ENCODE assay signal across 8 mouse cellular contexts in genomic region chr5:21644891-21645438, GRCm38 (mm10). TPM values are rescaled to one million over a fixed set of nuclear protein-coding genes. Genes with fewer than 3 reads are reported as not detected.
A peak's percentile ranks its signal among the peaks of the same experiment; 100 is the strongest.
DNase-seq lines count a peak whose midpoint lies in the region; ATAC-seq lines count a peak whose summit lies in the region.

No protein-coding gene starts in this region.

- no peak for ATAC-seq in erythroblast, adult 5-6 weeks (replicated peaks; ENCODE audit: low FRiP score, poor library complexity, severe bottlenecking)
- ATAC-seq in CD4-positive, CD25-positive, alpha-beta regulatory T cell, adult 4 months: peak; percentile 6
- ATAC-seq in forebrain, embryonic 14.5 days: peak; percentile 10
- ATAC-seq in liver, embryonic 15.5 days (ENCODE audit: insufficient read depth): no peak

- H3K9me3 ChIP-seq in erythroblast, embryonic 14.5 days (ENCODE audit: control insufficient read depth, low read length): no peaks in the 10 kb centered on the region
- no peaks in the 10 kb centered on the region for H3K9me3 ChIP-seq in forebrain, embryonic 14.5 days (replicated peaks; ENCODE audit: control insufficient read depth, low read length)
- no peaks in the 10 kb centered on the region for H3K9me3 ChIP-seq in liver, embryonic 15.5 days (replicated peaks)

- no peak for DNase-seq in forebrain, embryonic 14.5 days (ENCODE audit: low spot score)
- peak; percentile 21 for DNase-seq in testis, postnatal 14 days (ENCODE audit: low spot score)
- no peak for DNase-seq in left cerebral cortex, adult 18-20 months (ENCODE audit: low spot score in 2 of 2)
- DNase-seq in cerebellum, adult 18-20 months: no peak

- peak overlapping the region; percentile 49; the same call in 1 of the 2 replicates for H3K27ac ChIP-seq in forebrain, embryonic 14.5 days (ENCODE audit: low read depth, low read length)
- no peak overlapping the region for H3K27ac ChIP-seq in liver, embryonic 15.5 days (replicated peaks)

- H3K4me1 ChIP-seq in erythroblast, embryonic 14.5 days (ENCODE audit: control insufficient read depth): peaks cover 19% of the 10 kb centered on the region
- H3K4me1 ChIP-seq in forebrain, embryonic 14.5 days (ENCODE audit: control insufficient read depth, insufficient read depth, low read length): peaks cover 9% of the 10 kb centered on the region
- H3K4me1 ChIP-seq in liver, embryonic 15.5 days (replicated peaks): peaks cover 24% of the 10 kb centered on the region

- H3K4me3 ChIP-seq in erythroblast, embryonic 14.5 days (replicated peaks): peak overlapping the region; percentile 80
- H3K4me3 ChIP-seq in forebrain, embryonic 14.5 days (ENCODE audit: low read depth, low read length): peak overlapping the region; percentile 82
- H3K4me3 ChIP-seq in liver, embryonic 15.5 days (replicated peaks): peak overlapping the region; percentile 73

- peak overlapping the region; percentile 83 for H3K4me2 ChIP-seq in forebrain, embryonic 14.5 days (ENCODE audit: low read length)
- peak overlapping the region; percentile 97 for H3K4me2 ChIP-seq in liver, embryonic 15.5 days

- peak overlapping the region; percentile 44; the same call in 1 of the 2 replicates for H3K9ac ChIP-seq in forebrain, embryonic 14.5 days (ENCODE audit: low read length)
- no peak overlapping the region for H3K9ac ChIP-seq in liver, embryonic 15.5 days

- H3K36me3 ChIP-seq in erythroblast, embryonic 14.5 days (ENCODE audit: control insufficient read depth): peaks cover 14% of the 10 kb centered on the region
- H3K36me3 ChIP-seq in forebrain, embryonic 14.5 days (ENCODE audit: control insufficient read depth, insufficient read depth, low read length): peaks cover 20% of the 10 kb centered on the region
- H3K36me3 ChIP-seq in liver, embryonic 15.5 days (replicated peaks): peaks cover 14% of the 10 kb centered on the region

- H3K27me3 ChIP-seq in erythroblast, embryonic 14.5 days (ENCODE audit: control insufficient read depth): peaks cover 30% of the 10 kb centered on the region
- H3K27me3 ChIP-seq in forebrain, embryonic 14.5 days (replicated peaks; ENCODE audit: control insufficient read depth, insufficient read depth, low read length): no peaks in the 10 kb centered on the region
- H3K27me3 ChIP-seq in liver, embryonic 15.5 days: peaks cover 32% of the 10 kb centered on the region

- 15% methylated on average over 14 of the region's 14 CpGs for WGBS in forebrain, embryonic 14.5 days
- 14% methylated on average over 14 of the region's 14 CpGs for WGBS in liver, embryonic 15.5 days (ENCODE audit: insufficient replicate concordance)

RNA-seq across cellular contexts. Expression of gene Fbxl13, which starts 0.5 kb away (rescaled TPM):
- polyA plus RNA-seq in erythroblast, embryonic 14.5 days (2012): not detected in 2 replicates
- total RNA-seq in erythroblast, adult 5-6 weeks (2015; ENCODE audit: low replicate concordance): not detected in 2 replicates
- not detected in 2 replicates for total RNA-seq in erythroblast, adult 5-6 weeks (2017; ENCODE audit: low replicate concordance)
- polyA plus RNA-seq in CD4-positive, CD25-positive, alpha-beta regulatory T cell, adult 4 months (2017; shearing (Covaris generic)): not detected
- polyA plus RNA-seq in forebrain, embryonic 14.5 days (2014; fragmentation: Nextera tagmentation; extraction: Ambion mirVana): 0.10 and 0.18 TPM in 2 replicates
- 0.08 and 0.16 TPM in 2 replicates for polyA plus RNA-seq in liver, embryonic 15.5 days (2015; fragmentation: Nextera tagmentation; extraction: Ambion mirVana)
- under 1 TPM; 0.16 to 0.28 TPM for total RNA-seq in left cerebral cortex, adult 18-20 months (2021)

RNA-seq across cellular contexts. Expression of gene Armc10, which starts 0.6 kb away (rescaled TPM):
- polyA plus RNA-seq in erythroblast, embryonic 14.5 days (2012): 0.21 and 0.24 TPM in 2 replicates
- total RNA-seq in erythroblast, adult 5-6 weeks (2015; ENCODE audit: low replicate concordance): 11.0 and 16.7 TPM in 2 replicates
- total RNA-seq in erythroblast, adult 5-6 weeks (2017; ENCODE audit: low replicate concordance): 4.6 and 5.1 TPM in 2 replicates
- polyA plus RNA-seq in CD4-positive, CD25-positive, alpha-beta regulatory T cell, adult 4 months (2017; shearing (Covaris generic)): 10 to 100 TPM; 35.9 to 38.0 TPM
- polyA plus RNA-seq in forebrain, embryonic 14.5 days (2014; fragmentation: Nextera tagmentation; extraction: Ambion mirVana): 93.3 and 101 TPM in 2 replicates
- 5.7 TPM in 2 replicates for polyA plus RNA-seq in liver, embryonic 15.5 days (2015; fragmentation: Nextera tagmentation; extraction: Ambion mirVana)
- 10 to 100 TPM; 22.2 to 24.5 TPM for total RNA-seq in left cerebral cortex, adult 18-20 months (2021)

RNA-seq across cellular contexts. Expression of gene Napepld, which starts 56.2 kb away (rescaled TPM):
- 0.06 and 0.14 TPM in 2 replicates for polyA plus RNA-seq in erythroblast, embryonic 14.5 days (2012)
- total RNA-seq in erythroblast, adult 5-6 weeks (2015; ENCODE audit: low replicate concordance): 0.19 and 0.63 TPM in 2 replicates
- total RNA-seq in erythroblast, adult 5-6 weeks (2017; ENCODE audit: low replicate concordance): 0.60 and 2.0 TPM in 2 replicates
- 1 to 10 TPM; 3.3 to 3.9 TPM for polyA plus RNA-seq in CD4-positive, CD25-positive, alpha-beta regulatory T cell, adult 4 months (2017; shearing (Covaris generic))
- 4.5 and 4.6 TPM in 2 replicates for polyA plus RNA-seq in forebrain, embryonic 14.5 days (2014; fragmentation: Nextera tagmentation; extraction: Ambion mirVana)
- polyA plus RNA-seq in liver, embryonic 15.5 days (2015; fragmentation: Nextera tagmentation; extraction: Ambion mirVana): 0.74 and 1.1 TPM in 2 replicates
- 10 to 100 TPM; 16.0 to 16.4 TPM for total RNA-seq in left cerebral cortex, adult 18-20 months (2021)

Comparison
In these comparisons a context has a peak if more than half of its experiments do, and no peak if none do; other contexts are left out.
1. ATAC-seq: peak in CD4-positive, CD25-positive, alpha-beta regulatory T cell, adult 4 months (single experiment) and forebrain, embryonic 14.5 days (single experiment); none in erythroblast, adult 5-6 weeks (single experiment) and liver, embryonic 15.5 days (single experiment).
2. Peak in every context shown above with its lines, with median percentiles within 50 percentile points of each other: H3K4me3 ChIP-seq.